Mouse (Mus musculus): Measurements from ENCODE around the gene Fryl.

Fryl gene

DNA sequence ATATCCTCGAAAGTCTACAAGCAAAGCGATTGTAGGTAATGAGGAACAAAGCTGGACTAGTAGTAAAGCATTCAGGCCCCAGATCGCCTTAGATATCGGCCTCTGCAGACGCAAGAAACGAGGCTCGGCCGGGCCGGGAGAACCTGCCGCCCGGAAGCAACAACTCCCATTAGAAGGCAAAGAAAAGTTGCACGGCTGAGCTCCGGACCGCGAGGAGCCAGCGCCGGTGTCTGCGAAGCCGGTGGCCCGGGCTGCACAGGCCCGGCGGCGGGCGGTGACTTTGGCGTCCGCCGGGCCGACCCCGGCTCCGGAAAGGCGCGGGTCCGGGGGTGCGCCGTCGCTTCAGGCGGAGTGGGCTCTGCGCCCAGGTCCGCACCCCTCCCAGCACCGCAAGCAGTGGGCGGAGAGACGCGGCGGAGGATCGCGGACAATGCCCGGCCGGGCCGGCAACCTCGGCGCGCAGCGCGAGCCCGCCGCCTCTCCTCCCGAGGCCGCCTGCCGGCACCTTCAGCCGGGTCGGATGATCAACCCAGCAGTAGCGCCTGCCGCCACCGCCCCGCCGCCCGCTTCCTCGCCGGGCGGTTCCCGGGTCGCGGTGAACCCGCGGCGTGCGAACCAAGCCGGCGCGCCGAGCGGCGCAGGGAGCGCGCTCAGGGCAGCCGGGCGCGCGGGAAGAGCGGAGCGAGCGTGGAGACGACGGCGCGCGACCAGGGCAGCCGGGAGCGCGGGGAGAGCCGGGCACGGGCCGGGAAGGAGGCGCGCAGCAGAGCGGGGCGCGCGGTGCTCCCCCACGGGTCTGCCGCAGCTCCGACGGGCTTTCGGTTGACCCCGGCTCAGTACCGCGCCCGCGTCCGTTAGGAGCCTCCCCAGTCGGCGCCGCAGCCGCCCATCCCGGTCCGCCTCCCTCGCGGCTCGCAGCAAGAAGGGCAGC lies 833 bp downstream of the Fryl start:
- peak; percentile 52 for DNase-seq

DNA sequence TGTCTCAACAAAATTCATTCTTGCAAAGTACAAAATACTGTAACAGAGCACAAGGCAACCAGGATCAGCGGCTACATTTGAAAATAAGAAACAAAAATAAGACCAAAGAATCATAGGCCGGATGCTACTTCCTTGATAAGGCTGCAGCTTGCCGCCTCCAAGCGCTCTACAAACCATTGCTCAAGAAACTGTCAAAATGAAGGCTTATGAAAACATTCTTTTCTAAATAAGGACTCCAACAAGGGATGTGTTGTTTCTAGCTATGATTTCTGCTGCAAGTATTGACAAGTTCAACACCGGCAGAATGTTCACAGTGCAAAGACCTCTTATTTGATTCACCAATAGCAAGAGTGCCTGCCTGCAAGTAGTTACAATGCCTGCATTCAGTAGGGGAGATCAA lies 1.8 kb downstream of the Fryl start:
- DNase-seq: peak; percentile 20

DNA sequence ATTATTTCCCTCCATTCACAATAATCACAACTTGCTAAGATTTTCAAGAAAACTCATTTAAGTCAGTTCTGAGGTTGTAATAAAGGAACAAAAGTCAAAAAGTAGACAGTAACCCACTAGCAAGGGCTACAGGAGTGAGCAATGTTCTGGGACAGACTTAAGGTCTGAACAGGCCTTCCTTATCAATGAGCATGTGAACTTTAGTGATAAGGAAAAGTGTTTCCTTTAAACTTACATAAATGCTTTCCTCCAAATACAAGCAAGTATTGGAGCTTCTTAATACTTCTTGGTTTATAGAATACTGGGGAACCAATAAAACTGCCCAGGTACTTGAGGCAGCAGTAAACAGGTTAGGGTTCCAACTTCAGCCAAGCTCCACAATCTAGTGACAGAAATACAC lies 3.7 kb downstream of the Fryl start:
- DNase-seq: no peak

DNA sequence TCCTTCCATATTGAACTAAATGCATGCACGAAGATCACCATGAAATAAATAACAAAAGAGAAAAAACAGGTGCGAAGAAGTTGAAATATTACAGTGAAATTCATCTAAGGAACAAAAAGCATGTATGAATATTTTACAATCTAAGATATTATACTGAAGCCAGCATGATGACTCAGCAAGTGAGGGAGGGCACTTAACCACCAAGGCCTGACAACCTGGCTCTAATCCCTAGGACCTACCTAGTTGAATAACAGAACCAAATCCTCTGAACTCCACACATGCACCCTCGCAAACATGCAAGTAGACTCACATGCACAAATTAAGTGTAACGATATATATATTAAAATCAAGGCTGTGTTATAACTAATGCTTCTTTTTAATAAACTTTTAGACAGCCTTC lies 7.1 kb downstream of the Fryl start:
- no peak for DNase-seq

DNA sequence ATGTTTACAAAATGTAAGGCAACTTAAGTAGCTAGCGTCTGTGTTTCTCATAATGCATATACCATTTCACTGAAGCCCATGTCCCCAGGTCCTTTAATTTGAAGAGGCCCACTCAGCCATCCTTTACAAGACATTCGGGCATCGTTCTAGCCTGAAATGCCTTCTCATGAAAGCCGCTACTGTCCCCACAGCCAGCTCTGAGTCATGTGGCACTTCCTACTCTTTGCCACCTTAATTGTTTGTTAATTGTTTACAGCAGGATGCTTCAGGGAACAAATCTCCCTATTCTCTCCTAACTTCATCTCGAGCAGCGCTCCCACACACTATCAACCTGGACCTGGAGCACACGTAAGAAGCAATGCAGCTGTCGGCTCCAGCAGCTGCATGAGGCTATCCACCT lies 8.2 kb downstream of the Fryl start:
- no peak for DNase-seq

DNA sequence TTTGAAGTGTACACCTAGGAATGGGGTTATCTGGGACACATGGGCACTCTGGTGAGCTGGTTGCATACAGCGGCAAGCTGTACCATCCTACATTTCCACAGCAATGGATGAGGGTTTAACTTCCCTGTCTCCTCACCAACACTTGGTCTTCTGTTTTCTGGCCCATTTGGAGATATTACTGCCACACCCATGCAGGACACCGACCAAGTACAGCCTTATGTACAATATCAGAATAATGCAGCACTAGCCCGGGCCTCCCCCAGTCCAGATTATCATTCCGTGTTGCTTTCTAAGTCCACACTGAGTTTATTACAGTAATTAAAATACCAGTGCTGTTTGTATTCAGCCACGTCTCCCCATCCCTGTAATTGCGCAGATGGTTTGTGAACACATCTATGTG lies 10.0 kb downstream of the Fryl start:
- no peak for DNase-seq

DNA sequence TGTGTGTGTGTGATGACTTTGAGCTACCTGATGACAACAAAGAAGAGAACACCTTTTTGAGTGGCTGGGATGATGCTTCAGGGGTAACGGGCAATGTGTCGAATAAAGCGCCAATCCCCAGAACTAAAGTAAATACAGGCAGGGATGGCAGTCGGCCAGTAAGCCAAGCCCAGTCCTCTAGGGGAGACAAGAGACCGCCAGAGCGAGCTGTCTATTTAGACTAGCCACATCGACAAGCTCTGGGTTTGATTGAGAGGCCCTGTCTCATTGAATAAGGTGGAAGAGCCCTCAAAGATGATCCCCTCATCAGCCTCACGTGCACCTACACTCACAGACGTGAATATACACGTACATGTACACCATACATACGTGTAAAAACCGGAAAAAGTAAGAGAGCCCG lies 12.0 kb downstream of the Fryl start:
- DNase-seq: no peak

DNA sequence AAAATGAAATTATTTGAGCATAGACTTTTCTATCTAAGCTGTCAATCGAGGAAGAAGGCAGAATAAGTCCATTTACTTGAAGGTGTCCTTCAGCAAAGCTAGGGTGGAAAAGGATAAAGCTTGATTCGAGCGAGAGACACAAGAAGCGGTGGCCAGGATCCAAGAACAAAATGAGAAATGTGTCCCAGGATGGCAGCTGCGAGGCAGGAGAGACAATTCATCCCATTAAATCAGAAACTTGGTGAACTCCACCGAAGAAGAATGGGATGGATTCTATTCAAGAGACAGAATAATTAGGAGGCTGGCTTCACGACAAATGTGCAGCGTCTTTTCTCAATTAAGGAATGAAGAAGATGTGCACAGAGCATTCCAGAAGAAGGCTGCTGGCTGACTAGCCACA lies 14.5 kb downstream of the Fryl start:
- DNase-seq: peak; percentile 42

DNA sequence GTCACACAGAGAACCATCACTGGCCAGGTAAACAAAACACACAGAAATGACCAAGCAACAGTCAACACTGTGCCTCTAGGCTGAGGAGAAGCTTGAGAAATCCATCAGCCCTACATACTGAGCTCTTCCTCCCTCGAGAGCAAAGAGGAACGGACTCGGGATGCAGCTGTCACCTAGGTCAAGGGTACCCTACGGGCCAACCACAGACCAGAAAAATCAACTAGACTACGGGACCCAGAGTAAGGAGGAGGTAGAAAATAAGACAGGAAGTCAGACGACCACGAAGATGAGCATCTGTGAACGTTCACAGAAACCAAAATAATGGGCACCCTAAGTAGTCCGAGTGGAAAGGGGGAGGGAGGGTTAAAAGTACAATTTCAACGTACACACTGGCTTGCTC lies 15.1 kb downstream of the Fryl start:
- no peak for DNase-seq

DNA sequence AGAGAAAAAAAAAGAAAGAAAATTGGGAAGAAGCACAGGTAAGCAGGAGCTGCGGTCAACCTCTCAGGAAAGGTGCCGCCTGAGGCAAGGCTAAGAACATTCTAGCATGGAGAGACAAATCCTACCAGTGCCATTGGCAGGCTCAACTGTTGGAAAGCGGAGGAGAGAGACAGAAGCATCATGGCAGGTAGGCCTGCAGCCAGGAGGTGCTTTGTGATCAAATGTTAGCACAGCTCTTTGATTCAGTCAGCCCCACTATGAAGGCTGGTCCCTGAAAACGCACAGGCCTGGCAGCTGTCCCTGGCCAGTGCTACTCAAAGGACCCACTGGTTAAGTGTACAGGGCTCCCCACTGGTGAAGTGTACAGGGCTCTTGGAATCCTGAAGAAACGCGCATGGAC lies 16.0 kb downstream of the Fryl start:
- DNase-seq: no peak

DNA sequence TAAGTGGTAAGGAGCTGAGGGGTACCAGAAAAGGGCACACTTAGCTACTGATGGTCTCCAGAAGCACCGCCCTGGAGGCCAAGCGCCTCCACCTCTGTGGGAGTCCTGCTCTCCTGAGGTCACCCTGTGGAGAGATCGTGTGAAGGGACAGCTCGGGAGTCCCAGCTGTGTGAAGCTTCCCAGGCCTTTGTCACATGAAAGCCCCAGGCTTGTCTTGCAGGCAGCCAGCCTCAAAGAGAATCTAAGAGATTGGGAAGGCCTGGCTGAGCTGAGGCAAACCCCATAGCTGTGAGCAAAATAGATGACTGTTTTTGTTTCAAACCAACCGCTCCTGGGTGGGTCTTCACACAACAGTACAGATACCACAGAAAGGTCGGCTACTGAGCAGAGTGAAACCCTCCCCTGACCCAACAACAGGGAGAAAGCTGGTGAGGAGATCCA lies 19.5 kb downstream of the Fryl start:
- DNase-seq: no peak

DNA sequence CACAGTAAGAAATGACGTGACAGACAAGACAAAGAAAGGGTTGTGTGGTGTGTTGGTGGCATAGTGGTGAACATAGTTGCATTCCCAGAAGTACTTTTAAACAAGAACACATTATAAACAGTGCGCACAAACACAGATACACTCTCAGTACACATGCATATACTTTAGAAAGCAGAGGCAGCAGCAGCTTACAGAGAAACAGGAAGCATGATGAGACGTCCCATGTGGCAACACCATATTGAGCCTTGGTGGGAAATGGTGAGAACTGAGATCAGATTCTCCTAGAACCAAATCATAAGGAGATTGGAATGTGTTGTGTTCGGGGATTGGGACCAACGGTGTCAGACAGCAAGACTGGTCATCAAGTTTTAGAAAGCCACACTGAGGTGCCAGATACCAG lies 21.2 kb downstream of the Fryl start:
- DNase-seq: no peak

DNA sequence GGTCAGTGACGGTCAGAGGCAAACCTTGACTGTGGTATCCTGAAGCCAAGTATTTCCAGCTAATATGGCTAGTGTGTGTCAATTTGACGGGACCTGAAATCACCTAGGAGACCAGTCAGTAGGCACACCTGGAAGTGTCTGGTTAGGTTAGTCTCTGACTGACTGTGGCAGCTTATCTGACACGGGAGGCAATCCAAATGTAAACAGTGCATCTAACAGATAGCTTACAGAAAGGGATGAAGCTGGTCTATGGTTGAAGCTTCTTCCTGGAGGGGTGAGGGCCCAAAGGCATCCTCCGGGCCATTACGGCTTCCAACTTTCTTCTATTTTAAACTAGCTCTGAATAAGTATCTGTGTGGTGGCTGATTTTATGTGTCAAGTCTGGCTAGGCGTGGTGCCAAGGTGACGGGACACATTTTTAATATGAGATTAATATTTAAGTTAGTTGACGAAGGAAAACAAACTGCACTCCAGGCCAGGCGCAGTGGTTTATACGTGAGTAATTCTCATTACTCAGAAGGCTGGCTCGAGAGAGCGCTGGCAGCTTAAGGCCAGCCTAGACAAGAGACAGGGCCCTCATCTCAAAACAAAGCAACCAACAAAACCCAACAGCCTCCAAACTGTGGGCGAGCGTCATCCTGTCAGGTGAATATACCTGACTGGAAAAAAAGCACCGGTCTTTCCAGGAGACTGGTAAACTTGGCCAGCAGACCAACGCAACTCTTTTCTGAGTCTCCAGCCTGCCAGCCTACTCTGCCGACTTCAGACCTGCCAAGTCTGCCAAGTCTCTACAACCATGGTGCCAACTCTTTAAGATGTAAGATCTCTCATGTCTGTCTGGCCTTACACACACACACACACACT lies 23.2 kb downstream of the Fryl start:
- no peak for DNase-seq

DNA sequence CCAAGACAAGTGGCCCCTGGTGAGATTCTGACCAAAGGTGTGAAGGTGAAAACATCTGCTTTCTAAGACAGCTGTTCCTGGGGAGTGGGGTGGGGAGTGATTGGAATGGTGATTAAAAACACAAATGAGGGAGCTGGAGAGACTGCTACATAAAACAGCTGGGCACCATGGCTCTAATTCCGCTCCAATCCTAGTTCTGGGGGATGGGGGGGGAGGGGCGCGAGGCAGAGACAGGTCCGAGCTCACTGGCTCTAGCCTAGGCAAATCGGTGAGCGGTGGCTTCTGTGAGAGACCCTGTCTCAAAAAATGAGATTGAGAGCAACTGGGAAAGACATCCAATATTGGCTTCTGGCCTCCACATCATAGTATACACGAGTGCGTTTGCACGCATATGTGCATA lies 24.2 kb downstream of the Fryl start:
- no peak for DNase-seq

DNA sequence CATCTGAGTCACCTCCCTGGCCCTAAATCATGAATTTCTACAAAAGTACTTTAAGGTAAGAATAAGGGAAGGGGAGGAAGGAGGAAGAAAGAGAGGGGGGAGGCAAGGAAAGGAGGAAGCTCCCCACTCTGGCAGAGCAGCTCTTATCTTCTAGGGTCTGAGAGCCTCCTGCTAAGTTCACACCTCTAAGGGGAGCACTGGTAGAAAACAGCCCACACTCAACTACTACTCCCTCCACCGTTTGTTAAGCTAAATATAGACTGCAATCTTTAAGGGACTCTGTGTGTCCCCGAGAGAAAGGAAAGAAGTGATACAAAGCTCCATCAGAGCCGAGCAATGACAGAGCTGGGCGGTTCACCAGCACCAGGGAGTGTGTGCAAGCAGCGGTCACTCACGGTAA lies 24.6 kb downstream of the Fryl start:
- no peak for DNase-seq

DNA sequence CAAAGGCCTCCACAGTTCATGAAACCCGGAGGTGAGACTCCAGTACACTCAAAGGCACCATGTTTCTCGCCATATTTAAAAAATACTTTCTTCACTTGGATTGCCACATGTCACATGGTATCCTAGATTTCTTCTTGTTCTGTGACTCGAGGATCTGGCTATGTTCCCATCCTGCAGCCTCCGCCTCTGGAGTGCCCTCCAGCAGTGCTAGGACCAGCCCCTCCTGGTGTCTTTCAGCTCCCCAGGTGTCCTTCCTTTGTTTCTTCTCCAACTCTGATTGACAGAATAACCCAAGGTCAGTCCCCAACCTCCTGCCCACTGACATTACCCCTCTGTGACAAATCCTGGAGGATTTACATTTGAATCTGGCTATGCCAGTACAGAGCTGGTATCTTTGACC lies 26.2 kb downstream of the Fryl start:
- no peak for DNase-seq

DNA sequence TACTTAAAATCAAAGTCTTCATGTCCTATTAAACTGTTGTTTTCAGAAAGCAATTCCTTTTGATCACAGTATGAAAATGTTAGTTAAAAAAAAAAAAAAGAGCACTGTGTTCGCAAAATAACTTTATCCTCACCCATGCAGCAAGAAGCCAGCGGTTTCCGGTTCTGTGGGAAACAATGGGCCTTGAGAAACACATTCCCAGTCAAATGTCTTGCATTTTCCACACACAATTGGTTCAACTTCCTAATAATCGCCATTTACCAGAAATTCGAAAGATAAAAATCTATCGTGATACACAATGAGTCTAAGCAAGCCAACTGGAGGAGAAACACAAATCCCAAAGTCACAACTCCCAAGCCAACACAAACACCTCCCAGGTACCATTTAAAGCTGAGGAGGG lies 27.0 kb downstream of the Fryl start:
- DNase-seq: no peak

DNA sequence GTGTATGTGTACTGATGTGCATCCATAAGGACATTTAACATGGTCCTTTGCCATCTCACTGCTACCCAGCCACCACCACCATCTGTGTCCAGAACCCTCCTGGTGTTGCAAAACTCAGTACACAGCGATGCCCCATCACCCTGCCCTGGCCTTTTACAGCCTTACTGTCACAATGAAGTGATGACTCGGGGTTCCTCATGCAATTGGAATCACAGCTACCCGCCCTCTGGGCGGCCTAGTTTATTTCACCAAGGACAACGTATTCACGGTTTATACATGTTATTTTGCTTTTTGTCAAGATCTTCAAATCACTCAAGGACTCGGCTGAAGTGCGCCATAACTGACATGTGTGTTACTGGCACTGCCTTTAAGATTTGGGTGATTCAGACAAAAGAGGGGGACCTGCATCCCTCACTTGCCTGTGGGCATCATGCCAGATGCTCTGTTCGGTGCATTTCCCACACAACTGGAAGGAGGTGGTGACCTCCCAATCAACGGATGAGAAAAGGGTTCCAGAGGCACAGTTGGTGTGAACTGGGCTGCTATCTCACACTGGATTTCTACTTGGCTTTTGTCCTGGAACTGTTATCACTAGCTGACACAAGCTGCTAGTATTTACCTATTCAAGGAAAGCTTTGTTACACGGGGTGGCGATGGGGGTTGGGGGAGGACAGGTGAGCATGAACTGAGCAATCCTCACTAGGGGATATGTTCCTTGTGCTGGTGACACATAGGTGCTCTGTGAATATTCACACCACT lies 27.9 kb downstream of the Fryl start:
- DNase-seq: no peak

DNA sequence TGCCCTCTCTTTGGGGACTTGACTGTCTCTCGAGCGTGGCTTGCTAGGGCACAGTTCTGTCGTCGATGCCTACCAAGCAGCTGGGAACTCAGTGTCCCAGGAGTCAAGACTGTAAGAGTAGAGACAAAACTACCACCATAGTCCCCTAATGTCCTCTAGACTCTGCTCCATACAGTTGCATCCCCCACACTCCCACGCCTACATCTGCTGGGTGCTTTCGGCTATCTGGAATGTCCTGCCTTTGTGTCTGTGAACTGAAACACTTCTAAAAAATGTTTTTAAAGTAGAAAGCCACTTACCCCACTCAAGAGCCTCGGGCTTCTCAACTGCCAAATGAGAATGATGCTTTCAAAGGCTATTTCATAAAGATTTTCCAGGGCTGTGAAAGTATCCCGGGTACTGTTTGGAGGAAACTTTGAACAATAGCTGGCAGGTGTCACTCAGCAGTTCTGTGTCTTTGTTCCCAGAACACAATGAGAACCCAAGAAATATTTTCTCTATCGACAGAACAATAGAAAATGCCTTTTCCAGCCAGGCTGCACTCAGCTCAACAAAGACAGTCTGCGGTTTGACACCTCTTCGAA lies 28.8 kb downstream of the Fryl start:
- DNase-seq: no peak

DNA sequence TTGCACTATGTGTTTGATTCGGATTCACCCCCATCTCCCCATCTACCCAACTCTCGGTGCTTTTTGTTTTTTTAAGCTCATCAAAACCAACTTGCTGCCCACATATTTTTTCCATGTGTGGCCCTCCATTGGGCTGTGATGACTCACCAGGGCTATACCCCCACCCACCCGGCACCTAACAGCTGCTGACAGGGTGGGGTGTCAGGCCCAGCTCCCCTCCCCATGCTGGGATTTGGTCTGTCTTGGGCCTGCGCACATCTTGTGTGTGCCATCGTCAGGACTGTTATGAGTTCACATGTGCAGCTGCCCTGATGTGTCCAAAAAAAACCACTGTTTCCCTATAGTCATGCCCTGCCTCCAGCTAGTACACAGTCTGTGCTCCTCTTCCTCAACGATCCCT lies 33.4 kb downstream of the Fryl start:
- no peak for DNase-seq

DNA sequence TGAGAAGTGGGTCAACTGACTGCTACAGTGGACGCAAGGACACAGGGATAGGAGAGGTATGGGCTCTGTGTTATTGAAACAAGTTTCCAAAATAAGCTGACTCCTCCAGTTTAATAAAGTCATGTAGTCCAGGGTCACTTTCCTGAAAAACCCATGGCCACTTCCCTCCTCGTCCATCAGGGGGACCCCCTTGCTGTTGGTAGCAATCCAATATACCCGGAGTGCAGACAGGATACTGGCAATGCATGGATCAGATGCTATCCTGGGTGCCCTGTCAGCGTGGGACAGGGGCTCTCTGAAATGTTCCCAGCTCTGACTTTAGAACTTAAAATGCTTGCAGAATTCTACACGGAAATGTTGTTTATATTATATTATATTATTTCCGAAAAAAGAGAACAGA lies 34.0 kb downstream of the Fryl start:
- no peak for DNase-seq

DNA sequence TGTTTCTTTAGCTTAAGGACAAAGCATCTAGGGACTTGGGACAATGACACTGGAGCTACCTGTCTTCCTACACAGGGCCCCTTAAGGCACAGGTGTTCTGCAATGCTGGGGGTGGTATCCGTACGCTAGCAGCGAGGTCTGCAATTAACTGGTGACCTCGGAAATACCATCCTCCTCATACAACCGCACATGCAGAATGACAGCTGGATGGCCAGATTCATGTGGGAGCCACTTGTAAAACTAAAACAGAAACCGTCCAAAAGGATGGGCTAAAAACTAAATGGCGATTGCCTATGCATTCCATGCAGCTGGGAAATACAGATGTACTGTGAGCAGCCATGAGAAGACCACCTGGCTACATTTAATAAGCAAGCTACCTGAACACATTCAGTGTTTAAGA lies 34.6 kb downstream of the Fryl start:
- no peak for DNase-seq

DNA sequence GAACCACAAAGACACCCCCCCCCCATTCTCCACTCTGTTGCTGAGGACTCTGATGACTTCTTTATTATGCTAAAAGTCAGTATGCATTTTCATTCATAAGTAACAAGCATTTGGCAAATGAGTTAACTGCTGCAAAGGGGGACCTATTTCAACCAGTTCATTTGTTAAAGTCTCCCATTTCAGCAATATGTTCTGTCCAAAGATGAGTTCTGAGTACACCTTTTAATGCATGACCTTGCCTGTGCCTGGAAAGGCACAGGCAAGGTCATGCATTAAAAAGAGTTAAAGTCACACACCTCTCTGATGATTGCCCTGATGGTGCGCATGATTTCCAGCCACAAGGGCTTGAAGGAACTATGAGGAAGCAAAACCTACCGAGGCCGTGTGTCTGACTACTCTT lies 36.7 kb downstream of the Fryl start:
- no peak for DNase-seq
